Mouse (Mus musculus) erythroblast, embryonic 14.5 days (primary cell): ENCODE measurements around the gene Sult6b2.

Experiments
- GATA1 ChIP-seq: IDR thresholded peaks from 2 replicates; pipeline ENCODE4 v1.6.1; 2012; ENCODE audit warnings: low read length, inconsistent platforms, mixed read lengths
- TAL1 ChIP-seq: IDR thresholded peaks from 3 replicates; pipeline ENCODE4 v1.6.1; 2012; ENCODE audit warnings: low read length, inconsistent platforms, mixed read lengths

DNA sequence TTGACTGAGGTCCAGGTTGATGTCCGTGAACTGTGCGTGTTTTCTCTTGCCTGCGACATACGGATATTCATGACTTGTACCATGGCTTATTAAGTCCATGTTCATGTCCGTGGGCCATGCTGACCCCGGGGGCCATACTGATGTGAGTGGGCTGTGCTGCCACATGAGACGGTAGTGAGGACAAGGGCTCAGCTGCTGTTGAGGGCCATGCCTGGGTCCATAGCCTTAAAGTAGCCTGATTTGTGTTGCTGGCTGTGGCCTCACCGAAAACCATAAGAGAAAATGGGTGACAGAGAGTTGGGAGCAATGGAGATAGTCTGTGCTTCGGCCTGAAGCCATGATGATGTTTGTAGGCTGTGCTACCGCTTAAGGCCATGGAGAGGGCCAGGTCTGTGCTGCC, 14.0 kb upstream of the Sult6b2 start:
- TF ChIP-seq GATA1 (no peak), TAL1 (no peak)
